Comparison of ENCODE assay signal across 25 mouse cellular contexts in genomic region chr13:103914114-103914736, GRCm38 (mm10). TPM values are rescaled to one million over a fixed set of nuclear protein-coding genes. Genes with fewer than 3 reads are reported as not detected.
DNase-seq lines count a peak whose midpoint lies in the region; ATAC-seq and TF ChIP-seq lines count a peak whose summit lies in the region.
"Had no signal": no experiment of that assay in that cellular context is flagged by ENCODE, and none has a peak within 500 bp of the region (broad histone marks: within the 10 kb centered on the region; RNA-seq: fewer than 3 reads in every experiment).

No protein-coding gene starts in this region.

- H3K4me2 ChIP-seq in kidney, embryonic 14.5 days (replicated peaks; ENCODE audit: low read depth, low read length), result no peak overlapping the region
- H3K4me2 ChIP-seq in lung, embryonic 14.5 days, result no peak overlapping the region
- H3K4me2 ChIP-seq: embryonic facial prominence, embryonic 15.5 days; forebrain, embryonic 12.5 days; heart, embryonic 11.5 days; hindbrain, embryonic 15.5 days; liver, embryonic 13.5 days; midbrain, embryonic 15.5 days; neural tube, embryonic 15.5 days had no signal

- DNase-seq in kidney, postnatal 10 days, result peak; percentile 26
- peak; percentile 20 for DNase-seq in lung, embryonic 14.5 days
- no peak for DNase-seq in lung, adult 18-20 months
- DNase-seq in 416B (ENCODE audit: low read depth), result peak; percentile 58
- no peak for DNase-seq in embryonic facial prominence, embryonic 10.5 days (ENCODE audit: low spot score)
- DNase-seq: adrenal gland, adult 2 months; adrenal gland, postnatal 36 days; cerebellum, adult 18-20 months; cerebellum, postnatal 10 days; forebrain, postnatal 0 days; liver, embryonic 13.5 days; retina, postnatal 1 day; right cerebral cortex, postnatal 14 days; thymus, postnatal 4 days had no signal

- TF ChIP-seq CTCF in lung, embryonic 14.5 days (IDR thresholded peaks at IDR 0.05; ENCODE audit: low read depth), result no peak

- no peak overlapping the region for H3K27ac ChIP-seq in kidney, embryonic 14.5 days (ENCODE audit: low read depth, low read length)
- 0 out of 2 replicates have a peak overlapping the region, but pooled peaks have one; percentile 20 for H3K27ac ChIP-seq in lung, embryonic 14.5 days (ENCODE audit: low read depth)
- H3K27ac ChIP-seq in embryonic facial prominence, embryonic 10.5 days (replicated peaks), result no peak overlapping the region
- H3K27ac ChIP-seq: embryonic facial prominence, embryonic 15.5 days; forebrain, embryonic 12.5 days; hindbrain, embryonic 15.5 days; liver, embryonic 13.5 days; midbrain, embryonic 10.5 days; midbrain, embryonic 15.5 days; neural tube, embryonic 15.5 days had no signal

- no peak for ATAC-seq in kidney, embryonic 14.5 days (ENCODE audit: low FRiP score, low TSS enrichment)
- ATAC-seq in lung, embryonic 14.5 days (ENCODE audit: insufficient read depth), result no peak
- ATAC-seq in common myeloid progenitor, adult 5-6 weeks (replicated peaks; ENCODE audit: low read depth, poor library complexity, severe bottlenecking), result 0 out of 2 replicates have a peak, but pooled peaks have one; percentile 37
- ATAC-seq: activated CD4-positive, CD25-positive, alpha-beta regulatory T cell, adult 4 months; forebrain, postnatal 0 days; midbrain, embryonic 15.5 days had no signal

- H3K36me3 ChIP-seq in kidney, embryonic 14.5 days (ENCODE audit: control insufficient read depth, insufficient read depth, low read length), result no peaks in the 10 kb centered on the region
- no peaks in the 10 kb centered on the region for H3K36me3 ChIP-seq in lung, embryonic 14.5 days (ENCODE audit: insufficient read depth)
- H3K36me3 ChIP-seq in embryonic facial prominence, embryonic 10.5 days (replicated peaks), result no peaks in the 10 kb centered on the region; the same call in 1 of the 2 replicates
- H3K36me3 ChIP-seq: embryonic facial prominence, embryonic 15.5 days; forebrain, embryonic 12.5 days; hindbrain, embryonic 15.5 days; liver, embryonic 13.5 days; midbrain, embryonic 10.5 days; midbrain, embryonic 15.5 days; neural tube, embryonic 15.5 days had no signal

- H3K4me1 ChIP-seq in kidney, embryonic 14.5 days (ENCODE audit: control insufficient read depth, insufficient read depth, low read length), result peaks cover 5% of the 10 kb centered on the region; the same call in 1 of the 2 replicates
- peaks cover 2% of the 10 kb centered on the region; the same call in 1 of the 2 replicates for H3K4me1 ChIP-seq in lung, embryonic 14.5 days (ENCODE audit: insufficient read depth)
- peaks cover 24% of the 10 kb centered on the region for H3K4me1 ChIP-seq in embryonic facial prominence, embryonic 10.5 days

- no peaks in the 10 kb centered on the region for H3K27me3 ChIP-seq in kidney, embryonic 14.5 days (ENCODE audit: control insufficient read depth, insufficient read depth, low read length)
- H3K27me3 ChIP-seq in lung, embryonic 14.5 days (ENCODE audit: insufficient read depth, low read length), result no peaks in the 10 kb centered on the region
- H3K27me3 ChIP-seq in embryonic facial prominence, embryonic 10.5 days (replicated peaks; ENCODE audit: low read depth, poor library complexity, severe bottlenecking), result no peaks in the 10 kb centered on the region
- H3K27me3 ChIP-seq: CH12.LX; embryonic facial prominence, embryonic 15.5 days; forebrain, embryonic 12.5 days; hindbrain, embryonic 15.5 days; liver, embryonic 13.5 days; midbrain, embryonic 15.5 days; neural tube, embryonic 15.5 days had no signal

- no peak overlapping the region for H3K9ac ChIP-seq in kidney, embryonic 14.5 days (ENCODE audit: low read depth, low read length)
- no peak overlapping the region for H3K9ac ChIP-seq in lung, embryonic 14.5 days
- H3K9ac ChIP-seq: embryonic facial prominence, embryonic 15.5 days; forebrain, embryonic 12.5 days; forebrain, postnatal 0 days; hindbrain, embryonic 15.5 days; liver, embryonic 13.5 days; midbrain, embryonic 15.5 days; neural tube, embryonic 15.5 days had no signal

- no peak overlapping the region for H3K4me3 ChIP-seq in kidney, embryonic 14.5 days (ENCODE audit: low read length)
- H3K4me3 ChIP-seq in lung, embryonic 14.5 days (ENCODE audit: low read depth, low read length), result no peak overlapping the region
- H3K4me3 ChIP-seq in embryonic facial prominence, embryonic 10.5 days, result no peak overlapping the region
- H3K4me3 ChIP-seq: embryonic facial prominence, embryonic 15.5 days; forebrain, embryonic 12.5 days; hindbrain, embryonic 15.5 days; liver, embryonic 13.5 days; midbrain, embryonic 10.5 days; midbrain, embryonic 15.5 days; neural tube, embryonic 15.5 days had no signal

- H3K9me3 ChIP-seq in kidney, embryonic 14.5 days (ENCODE audit: control insufficient read depth, low read length), result no peaks in the 10 kb centered on the region
- H3K9me3 ChIP-seq in lung, embryonic 14.5 days (ENCODE audit: low read depth, low read length), result no peaks in the 10 kb centered on the region
- no peaks in the 10 kb centered on the region for H3K9me3 ChIP-seq in embryonic facial prominence, embryonic 10.5 days
- H3K9me3 ChIP-seq: embryonic facial prominence, embryonic 15.5 days; forebrain, embryonic 12.5 days; hindbrain, embryonic 15.5 days; liver, embryonic 13.5 days; midbrain, embryonic 10.5 days; midbrain, embryonic 15.5 days; neural tube, embryonic 15.5 days had no signal

- 81% methylated on average over 4 of the region's 4 CpGs for WGBS in kidney, embryonic 14.5 days
- 76% methylated on average over 4 of the region's 4 CpGs for WGBS in lung, embryonic 14.5 days
- WGBS in embryonic facial prominence, embryonic 10.5 days, result 88% methylated on average over 4 of the region's 4 CpGs

RNA-seq across cellular contexts. Expression of gene Erbin, which starts 6.1 kb away (rescaled TPM):
- 28.9 and 39.5 TPM in 2 replicates for polyA plus RNA-seq in kidney, embryonic 14.5 days (2014; fragmentation: Nextera tagmentation; extraction: Ambion mirVana)
- polyA plus RNA-seq in lung, embryonic 14.5 days (2014; fragmentation: Nextera tagmentation; extraction: Ambion mirVana), result 30.7 and 32.5 TPM in 2 replicates
- total RNA-seq in common myeloid progenitor, adult 5-6 weeks (2017), result 143 and 174 TPM in 2 replicates
- polyA plus RNA-seq in embryonic facial prominence, embryonic 10.5 days (2016; fragmentation: Nextera tagmentation; extraction: Ambion mirVana), result 13.6 and 16.6 TPM in 2 replicates

Comparison
In these comparisons a context has a peak if more than half of its experiments do, and no peak if none do; other contexts are left out.
1. DNase-seq: peak in kidney, postnatal 10 days (single experiment), lung, embryonic 14.5 days (single experiment) and 416B (single experiment); none in lung, adult 18-20 months (0 of 2) and embryonic facial prominence, embryonic 10.5 days (single experiment).